Mouse (Mus musculus) forebrain, embryonic 13.5 days (tissue): ENCODE results near the gene Gm8879. TPM values are rescaled to one million over a fixed set of nuclear protein-coding genes. Genes with fewer than 3 reads are reported as not detected.
"Not testable (repeated sequence)": the region's sequence is repeated elsewhere in the genome, so short reads cannot be mapped to it uniquely, and the experiment has no call there.

Experiments used
- ATAC-seq: fragments of 200-750 bp; cut with Nextera tagmentation; 2 replicates; pipeline ENCODE4 v1.8.0; 2017
- H3K27ac ChIP-seq: fragments of 300-500 bp; sonication (generic); 2 replicates; pipeline ENCODE4 v1.5.1; 2015; ENCODE audit warnings: inconsistent platforms, mild to moderate bottlenecking, moderate library complexity
- H3K27me3 ChIP-seq: fragments of 300-500 bp; sonication (generic); 2 replicates; pipeline ENCODE4 v1.6.1; 2015; ENCODE audit warnings: mild to moderate bottlenecking, inconsistent platforms
- H3K36me3 ChIP-seq: fragments of 300-500 bp; sonication (generic); 2 replicates; pipeline ENCODE4 v1.6.1; 2015; ENCODE audit warnings: mild to moderate bottlenecking, inconsistent platforms; ENCODE audit not compliant: poor library complexity, severe bottlenecking
- H3K4me1 ChIP-seq: fragments of 300-500 bp; sonication (generic); 2 replicates; pipeline ENCODE4 v1.6.1; 2015; ENCODE audit warnings: inconsistent platforms
- H3K4me2 ChIP-seq: fragments of 300-500 bp; sonication (generic); 2 replicates; pipeline ENCODE4 v1.6.1; 2015; ENCODE audit warnings: inconsistent platforms, mild to moderate bottlenecking, moderate library complexity
- H3K4me3 ChIP-seq: fragments of 300-500 bp; sonication (generic); 2 replicates; pipeline ENCODE4 v1.5.1; 2015; ENCODE audit warnings: mild to moderate bottlenecking, inconsistent platforms
- H3K9ac ChIP-seq: fragments of 300-500 bp; sonication (generic); 2 replicates; pipeline ENCODE4 v1.6.1; 2015; ENCODE audit warnings: mild to moderate bottlenecking, inconsistent platforms
- H3K9me3 ChIP-seq: fragments of 300-500 bp; sonication (generic); replicated peaks from 2 replicates; pipeline ENCODE4 v1.6.1; 2016; ENCODE audit warnings: inconsistent platforms
- WGBS: fragments of 180-500 bp; shearing (Covaris S2); methylation state at CpG from one replicate; pipeline ENCODE4 v1.1.7; 2015; 5-methylcytosine and 5-hydroxymethylcytosine counted together
- polyA plus RNA-seq: library from polyadenylated mRNA; unstranded; fragments of >200 nt; fragmentation: Nextera tagmentation; extraction: Ambion mirVana; gene quantifications from 2 replicates; pipeline ENCODE4 v1.2.1, GENCODE M21; 2015

Gene Gm8879
- not detected in 2 replicates for polyA plus RNA-seq

DNA sequence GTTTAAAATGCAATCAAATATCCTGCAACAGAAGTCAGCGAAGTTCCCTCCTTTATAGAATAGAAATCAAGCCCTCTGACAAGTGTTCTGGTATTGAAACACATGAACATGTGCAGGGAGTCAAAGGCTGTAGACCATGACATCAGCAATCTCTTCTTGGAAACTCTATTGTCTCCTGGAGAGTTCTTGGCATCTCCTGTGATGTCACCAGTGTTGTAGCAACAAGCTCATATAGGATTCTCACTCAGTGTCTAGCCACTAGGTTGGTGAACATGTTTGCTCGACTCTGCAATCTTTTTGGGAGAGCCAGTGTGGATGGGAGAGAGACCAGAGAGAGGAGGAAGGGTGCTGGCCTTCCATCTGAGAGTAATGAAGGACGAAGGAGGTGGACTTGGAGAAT is at the start of gene Gm8879:
Gm8879 (plus strand) TSS at position 301 of the 400 bp plus-strand sequence.
- H3K27me3 ChIP-seq, H3K4me3 ChIP-seq, ATAC-seq, H3K4me2 ChIP-seq, H3K4me1 ChIP-seq, H3K9me3 ChIP-seq, H3K9ac ChIP-seq, H3K27ac ChIP-seq, H3K36me3 ChIP-seq: not testable (repeated sequence)
- WGBS = no CpG with 5 or more reads among the region's 3 CpGs

DNA sequence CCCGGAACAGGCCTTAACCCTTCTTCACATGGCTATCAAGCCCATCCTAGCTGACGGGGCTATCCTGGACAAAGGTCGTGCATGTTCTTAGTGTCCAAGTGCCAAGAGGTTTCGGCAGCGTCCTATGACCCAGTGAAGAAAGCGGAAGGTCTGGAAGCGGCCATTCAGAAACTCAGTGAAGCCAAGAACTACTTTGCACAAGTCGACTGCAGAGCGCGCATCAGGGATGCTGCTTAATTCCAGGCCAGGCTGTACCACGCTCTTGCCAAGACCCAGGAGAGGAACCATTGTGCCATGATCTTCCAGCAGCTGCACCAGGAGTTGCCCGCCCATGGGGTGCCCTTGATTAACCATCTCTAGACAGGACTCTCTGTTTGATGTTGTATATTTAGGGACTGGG is 10.6 kb downstream of the Gm8879 start:
- not testable (repeated sequence) for ATAC-seq, H3K4me3 ChIP-seq, H3K27ac ChIP-seq, H3K9me3 ChIP-seq, H3K27me3 ChIP-seq, H3K9ac ChIP-seq, H3K4me2 ChIP-seq, H3K36me3 ChIP-seq, H3K4me1 ChIP-seq
- 94% methylated on average over 12 of the region's 12 CpGs for WGBS

Other genes starting within 250 kb of the Gm8879 start
- gene Gm8871, start 179.8 kb upstream of the Gm8879 start, polyA plus RNA-seq = not detected in 2 replicates
- not detected in 2 replicates for gene Gm8857, start 179.8 kb upstream of the Gm8879 start, polyA plus RNA-seq
- gene Gm5861, start 55.4 kb downstream of the Gm8879 start, polyA plus RNA-seq = not detected in 2 replicates
- gene Gm8890, start 128.4 kb downstream of the Gm8879 start, polyA plus RNA-seq = not detected in 2 replicates
- gene Speer1, start 213.9 kb downstream of the Gm8879 start, polyA plus RNA-seq = not detected in 2 replicates